Mouse (Mus musculus): Measurements from ENCODE around the gene Akap6.
A peak's percentile ranks its signal among the peaks of the same experiment; 100 is the strongest.
"Not testable (repeated sequence)": the region's sequence is repeated elsewhere in the genome, so short reads cannot be mapped to it uniquely, and the experiment has no call there.

Akap6 gene

DNA sequence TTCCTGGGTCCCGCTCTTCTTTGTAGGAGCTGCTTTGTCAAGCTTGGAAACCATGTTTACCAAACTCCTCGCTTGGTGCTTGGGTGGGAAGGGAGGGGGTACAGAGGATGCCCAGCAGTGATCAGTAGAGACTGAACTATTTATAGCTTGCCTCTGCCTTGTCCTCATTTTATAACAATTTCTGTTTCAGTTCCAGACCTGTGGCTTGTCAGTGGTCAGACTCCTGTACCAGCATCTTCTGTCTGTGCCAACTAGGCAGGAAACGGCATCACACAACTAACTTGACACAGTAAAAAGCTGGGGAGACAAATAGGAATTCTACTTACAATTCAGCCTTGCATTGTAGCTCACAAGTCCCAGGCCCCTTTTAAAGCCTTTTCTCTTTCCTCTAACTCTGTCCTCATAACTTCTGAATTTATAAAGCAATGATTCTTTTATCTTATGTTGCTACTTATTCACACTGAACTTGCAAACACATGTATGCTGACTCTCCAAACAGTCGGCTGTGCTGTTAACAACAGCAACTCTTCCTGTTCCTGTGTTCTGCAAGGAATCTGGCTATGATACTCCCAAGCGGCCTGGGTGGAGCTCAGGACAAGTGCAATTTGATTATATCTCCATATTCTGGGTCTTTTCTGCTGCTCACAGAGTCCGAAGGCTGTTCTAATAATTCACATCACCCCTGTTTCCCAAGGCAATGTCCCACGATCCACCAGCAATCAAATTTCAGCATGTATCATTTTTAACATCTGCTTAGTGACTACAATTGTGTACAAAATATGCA, 12.9 kb downstream of the Akap6 start:
- no peak for DNase-seq (ENCODE audit: low spot score)

DNA sequence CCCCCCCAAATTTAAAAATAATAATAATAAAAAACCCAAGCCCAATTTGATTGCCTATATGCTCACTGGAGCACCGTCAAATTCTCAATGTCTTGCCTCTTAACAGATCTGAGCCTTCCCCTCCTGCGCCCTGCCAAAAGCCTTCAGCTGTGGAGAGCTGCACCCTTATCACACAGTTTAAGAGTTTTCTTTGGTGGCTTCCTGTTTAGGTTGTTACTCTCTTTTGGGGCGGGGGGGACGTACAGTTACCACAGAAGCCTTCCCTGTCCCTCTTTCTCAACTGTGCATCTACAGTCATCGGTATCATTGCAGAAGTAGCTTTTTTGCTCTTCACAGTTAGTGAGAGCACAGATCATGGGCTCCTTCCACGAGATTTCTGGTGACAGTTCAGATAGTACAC, 19.2 kb downstream of the Akap6 start:
- DNase-seq (ENCODE audit: low spot score) = no peak

DNA sequence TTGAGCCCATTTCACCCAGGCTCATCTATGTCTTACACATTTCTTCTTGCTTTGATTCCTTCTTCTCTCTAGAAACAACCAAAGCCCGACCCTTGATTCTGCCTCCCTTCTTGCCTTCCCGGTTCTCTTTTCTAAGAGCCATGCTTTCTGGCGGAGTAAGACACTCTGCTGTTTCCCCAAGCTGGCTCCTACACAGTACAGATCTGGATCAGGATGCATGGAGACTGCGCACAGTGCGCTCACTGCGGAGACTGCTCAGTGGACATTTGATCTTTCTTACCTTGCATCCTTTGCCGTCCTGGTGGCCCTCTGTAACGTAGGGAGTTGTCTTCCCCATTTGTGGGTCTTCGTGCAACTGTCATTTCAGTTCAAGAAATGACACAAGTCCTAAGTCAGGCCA, 20.0 kb downstream of the Akap6 start:
- DNase-seq (ENCODE audit: low spot score) = no peak

GRCm38 (mm10) chr12:52719681-52720080, 20.5 kb downstream of the Akap6 start:
- DNase-seq (ENCODE audit: low spot score) = no peak

GRCm38 (mm10) chr12:52724039-52724615, 24.9 kb downstream of the Akap6 start:
- DNase-seq (ENCODE audit: low spot score) = not testable (repeated sequence)

- DNase-seq (ENCODE audit: low spot score) = peak; percentile 7
These were observed 27.4 kb downstream of the Akap6 start for GRCm38 (mm10) chr12:52726434-52727231.

- DNase-seq (ENCODE audit: low spot score) = no peak
These were observed 30.2 kb downstream of the Akap6 start for GRCm38 (mm10) chr12:52729396-52729795.

DNA sequence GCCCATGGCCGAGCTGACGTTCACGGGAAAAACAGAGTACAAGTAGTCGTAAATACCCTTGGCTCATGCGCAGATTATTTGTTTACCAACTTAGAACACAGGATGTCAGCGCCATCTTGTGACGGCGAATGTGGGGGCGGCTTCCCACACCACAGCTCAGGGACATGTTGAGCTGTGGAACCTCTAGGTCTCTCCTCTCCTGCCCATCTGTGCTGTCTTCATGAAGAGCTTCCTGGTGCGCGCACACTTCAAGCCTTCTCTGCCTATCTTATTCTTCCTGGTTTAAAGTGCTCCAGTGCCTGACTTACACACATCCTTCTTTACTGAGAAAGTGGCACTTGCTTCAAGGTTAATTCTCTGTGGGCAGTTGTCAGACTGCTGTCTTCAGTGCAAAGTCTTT, 36.0 kb downstream of the Akap6 start:
- DNase-seq (ENCODE audit: low spot score) = not testable (repeated sequence)

DNA sequence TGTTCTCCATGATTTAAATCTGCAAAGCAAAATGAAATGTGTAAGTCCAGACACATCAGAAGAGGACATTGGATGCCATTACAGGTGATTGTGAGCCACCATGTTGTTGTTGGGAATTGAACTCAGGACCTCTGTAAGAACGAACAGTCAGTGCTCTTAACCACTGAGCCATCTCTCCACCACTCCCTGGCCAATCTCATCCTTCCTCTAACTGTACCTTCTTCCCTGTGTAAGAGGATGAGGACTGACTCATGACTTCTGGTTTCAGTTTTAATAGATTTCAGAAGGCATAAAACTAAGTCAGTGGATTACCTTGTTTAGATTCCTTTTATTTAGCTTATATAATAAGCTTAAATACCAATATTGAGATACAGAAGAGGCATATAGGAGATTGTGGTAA, 38.0 kb downstream of the Akap6 start:
- DNase-seq (ENCODE audit: low spot score) = no peak

DNA sequence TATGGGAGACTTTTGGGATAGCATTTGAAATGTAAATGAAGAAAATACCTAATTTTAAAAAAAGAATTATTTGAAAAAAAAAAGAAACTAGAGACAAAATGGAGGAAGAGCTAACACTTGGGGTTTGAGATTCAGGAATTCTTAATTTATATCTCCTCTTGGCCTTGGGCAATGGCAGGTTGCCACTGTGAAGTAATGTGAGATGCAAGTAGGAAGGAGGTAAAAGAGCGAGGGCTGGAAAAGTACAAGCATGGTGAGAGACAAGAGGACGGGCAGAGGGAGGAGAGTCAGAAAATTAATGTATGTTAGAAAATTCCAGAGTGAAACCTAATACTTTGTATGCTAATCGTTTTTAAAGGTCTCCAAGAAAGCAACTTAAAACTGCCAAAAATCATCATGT, 40.1 kb downstream of the Akap6 start:
- no peak for DNase-seq (ENCODE audit: low spot score)

- DNase-seq (ENCODE audit: low spot score) = no peak
These were observed 42.6 kb downstream of the Akap6 start for GRCm38 (mm10) chr12:52741801-52742200.

GRCm38 (mm10) chr12:52750006-52750405, 50.8 kb downstream of the Akap6 start:
- DNase-seq (ENCODE audit: low spot score) = peak; percentile 34

- DNase-seq (ENCODE audit: low spot score) = no peak
These were observed 56.5 kb downstream of the Akap6 start for GRCm38 (mm10) chr12:52755649-52756048.

GRCm38 (mm10) chr12:52757881-52758280, 58.7 kb downstream of the Akap6 start:
- no peak for DNase-seq (ENCODE audit: low spot score)

GRCm38 (mm10) chr12:52764046-52764445, 64.9 kb downstream of the Akap6 start:
- no peak for DNase-seq (ENCODE audit: low spot score)

DNA sequence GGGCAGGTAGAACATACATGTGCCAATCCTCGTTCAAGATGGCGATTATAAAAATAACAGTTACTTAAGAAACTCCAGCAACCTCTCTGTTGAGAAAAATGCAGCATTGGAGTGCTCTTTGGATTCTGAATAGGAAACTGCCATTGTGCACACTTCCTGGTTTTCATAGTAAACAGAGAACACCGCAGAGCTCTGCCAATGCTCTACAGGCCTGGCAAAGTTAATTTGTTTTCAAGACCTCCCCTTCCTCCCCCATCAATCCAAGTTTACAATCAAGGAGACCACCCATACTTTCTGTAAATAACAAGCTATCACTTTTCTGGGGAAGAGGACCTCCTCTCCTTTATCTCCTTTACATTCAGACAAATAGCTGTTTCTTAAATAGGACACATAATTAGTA, 65.6 kb downstream of the Akap6 start:
- no peak for DNase-seq (ENCODE audit: low spot score)

GRCm38 (mm10) chr12:52769561-52769960, 70.4 kb downstream of the Akap6 start:
- DNase-seq (ENCODE audit: low spot score) = peak; percentile 39

DNA sequence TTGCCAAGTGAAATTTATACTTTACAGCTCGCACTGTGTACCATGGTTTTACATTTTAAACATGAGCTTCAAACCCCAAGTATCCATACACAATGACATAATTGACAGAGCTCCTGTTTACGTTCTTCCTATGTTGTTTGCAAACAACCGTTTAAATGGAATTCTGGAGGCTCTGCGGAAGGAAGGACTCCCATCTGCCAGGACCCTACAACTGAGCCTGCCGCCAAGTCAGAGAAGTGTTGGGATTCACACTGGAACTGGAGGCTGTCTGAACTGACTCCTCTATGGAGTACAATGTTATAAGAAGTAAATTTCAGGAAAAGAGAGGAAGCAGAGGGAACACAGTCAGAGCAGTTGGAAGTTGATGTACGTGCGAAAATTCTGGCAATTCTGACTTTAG, 72.7 kb downstream of the Akap6 start:
- DNase-seq (ENCODE audit: low spot score) = no peak

GRCm38 (mm10) chr12:52772494-52773280, 73.5 kb downstream of the Akap6 start:
- no peak for DNase-seq (ENCODE audit: low spot score)

DNA sequence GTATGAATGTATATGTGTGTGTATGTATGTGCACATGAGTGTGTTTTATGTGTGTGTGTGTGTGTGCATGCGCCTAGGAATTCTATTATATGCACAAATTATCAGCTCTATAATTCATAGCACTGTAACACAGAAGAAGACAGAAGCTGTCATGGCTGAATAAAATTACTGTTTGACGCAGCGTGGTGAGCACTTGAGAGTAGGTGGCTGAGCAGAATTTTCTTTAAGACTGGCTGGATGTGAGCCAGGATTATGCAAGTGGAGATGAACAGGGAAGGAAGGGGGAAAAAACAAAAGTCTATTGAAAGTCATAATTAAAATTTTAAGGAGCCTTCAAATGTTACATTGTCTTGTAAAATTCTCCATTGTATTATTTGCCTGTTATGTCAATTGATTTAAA, 74.7 kb downstream of the Akap6 start:
- no peak for DNase-seq (ENCODE audit: low spot score)

- no peak for DNase-seq (ENCODE audit: low spot score)
These were observed 75.2 kb downstream of the Akap6 start for GRCm38 (mm10) chr12:52774382-52774781.

DNA sequence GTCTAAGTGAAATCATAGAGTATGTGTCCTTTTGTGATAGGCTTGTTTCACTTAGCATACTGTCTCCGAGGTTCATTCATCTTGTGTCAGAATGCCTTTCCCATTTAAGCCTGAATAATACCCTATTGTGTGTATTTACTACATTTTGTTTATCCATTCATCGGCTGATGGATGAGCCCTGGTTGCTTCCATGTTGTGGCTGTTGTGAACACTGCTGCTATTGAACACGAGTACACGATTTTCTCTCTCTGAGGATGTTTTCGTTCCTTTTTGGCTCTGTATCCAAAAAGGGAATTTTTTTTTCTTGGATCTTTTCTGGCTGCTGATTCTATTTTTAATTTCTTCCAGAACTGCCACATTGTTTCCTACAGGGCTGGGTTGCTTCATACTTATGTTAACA, 81.0 kb downstream of the Akap6 start:
- no peak for DNase-seq (ENCODE audit: low spot score)

Data from embryo, embryonic 10 days (tissue).